Mouse (Mus musculus): ENCODE measurements around the gene Rasa1.

- TF ChIP-seq CTCF (IDR thresholded peaks at IDR 0.05; ENCODE audit: control insufficient read depth, insufficient read depth, low read length), result no peak
- TF ChIP-seq POLR2A (IDR thresholded peaks at IDR 0.05; ENCODE audit: borderline replicate concordance, control insufficient read depth, low read depth, low read length), result peak; percentile 64; the same call in 1 of the 2 replicates
These were observed at the start of gene Rasa1 for GRCm38 (mm10) chr13:85288843-85289713.

All from bone marrow, adult 2 months (tissue).